Comparison of ENCODE assay signal across 16 mouse cellular contexts in the genomic region with DNA sequence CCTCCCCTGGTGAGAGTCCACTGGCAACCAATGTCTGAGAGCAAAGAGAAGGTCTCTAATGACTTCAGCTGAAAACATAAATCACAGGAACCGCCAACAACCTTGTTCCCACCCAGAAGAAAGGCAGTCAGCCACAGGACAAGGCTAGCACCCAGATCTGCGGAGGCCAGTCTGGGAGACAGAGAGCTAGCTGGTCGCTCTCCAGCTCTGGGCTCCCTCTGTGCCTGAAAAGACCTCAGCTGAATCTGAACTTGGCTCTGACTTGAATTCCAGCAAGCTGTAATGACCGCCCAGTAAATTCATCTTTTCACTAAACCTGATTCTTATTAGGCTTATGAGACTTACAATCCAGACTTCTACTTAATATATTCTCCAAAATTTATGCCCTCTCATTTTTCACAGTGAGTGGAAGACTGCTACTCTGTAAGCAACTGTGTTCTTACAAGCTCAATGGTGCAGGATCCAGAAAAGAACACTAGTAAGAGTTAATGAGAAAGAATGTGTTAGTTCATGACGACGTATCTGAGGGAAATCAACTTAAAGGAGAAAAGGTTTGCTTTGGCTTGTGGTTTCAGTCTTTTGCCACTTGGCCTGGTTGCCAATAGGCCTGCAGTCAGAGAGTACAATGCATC.
DNase-seq lines count a peak whose midpoint lies in the region; ATAC-seq lines count a peak whose summit lies in the region.
"Had no signal": no experiment of that assay in that cellular context is flagged by ENCODE, and none has a peak within 500 bp of the region (broad histone marks: within the 10 kb centered on the region; RNA-seq: fewer than 3 reads in every experiment).

No protein-coding gene starts in this region.

- no peak for ATAC-seq in activated CD4-positive, CD25-positive, alpha-beta regulatory T cell, adult 4 months

- no peak overlapping the region for H3K4me3 ChIP-seq in brown adipose tissue, adult 24 weeks (ENCODE audit: insufficient read depth, low read depth, low read length)
- H3K4me3 ChIP-seq: left cerebral cortex, adult 2 months; neural tube, embryonic 12.5 days had no signal

- 0 out of 2 replicates have a peak overlapping the region, but pooled peaks have one; percentile 23 for H3K27ac ChIP-seq in brown adipose tissue, adult 24 weeks (replicated peaks; ENCODE audit: low read depth, low read length)
- H3K27ac ChIP-seq: hindbrain, embryonic 14.5 days; left cerebral cortex, adult 2 months; macrophage; neural tube, embryonic 12.5 days had no signal

- intact Hi-C loops in heart, postnatal 14 days (cut with DNase I) = loop anchor here (5.0 to 10.0 kb wide), 2 partner anchors 116 to 162 kb away; a partner anchor contains a TSS

- H3K4me1 ChIP-seq in brown adipose tissue, adult 24 weeks (ENCODE audit: control insufficient read depth, insufficient read depth, insufficient read length, low read length) = peaks cover 6% of the 10 kb centered on the region; the same call in 1 of the 2 replicates
- H3K4me1 ChIP-seq: neural tube, embryonic 12.5 days had no signal

- DNase-seq in kidney, postnatal 10 days = peak; percentile 63
- no peak for DNase-seq in kidney, adult 18-20 months
- peak; percentile 31 for DNase-seq in NIH3T3 (ENCODE audit: low read depth)
- peak; percentile 43 to 61 for DNase-seq in heart, postnatal 14 days
- no peak for DNase-seq in layer of hippocampus, postnatal 10 days (ENCODE audit: low spot score in 2 of 2)
- DNase-seq in thymus, postnatal 10 days (ENCODE audit: low spot score in 2 of 2) = no peak
- DNase-seq: cerebellum, adult 9-11 months; midbrain, embryonic 14.5 days; retina, postnatal 1 day; thymus, postnatal 4 days had no signal

Comparison
In these comparisons a context has a peak if more than half of its experiments do, and no peak if none do; other contexts are left out.
1. DNase-seq: peak in kidney, postnatal 10 days (single experiment), NIH3T3 (single experiment) and heart, postnatal 14 days (2 of 2); none in kidney, adult 18-20 months (single experiment), layer of hippocampus, postnatal 10 days (0 of 2) and thymus, postnatal 10 days (0 of 2).